Mouse (Mus musculus): Measurements from ENCODE around the gene Clcn6. TPM values are rescaled to one million over a fixed set of nuclear protein-coding genes. Genes with fewer than 3 reads are reported as not detected.
A peak's percentile ranks its signal among the peaks of the same experiment; 100 is the strongest.

Gene Clcn6
- 6.6 and 7.7 TPM in 2 replicates for polyA plus RNA-seq (2015; fragmentation: Nextera tagmentation; extraction: Ambion mirVana)

DNA sequence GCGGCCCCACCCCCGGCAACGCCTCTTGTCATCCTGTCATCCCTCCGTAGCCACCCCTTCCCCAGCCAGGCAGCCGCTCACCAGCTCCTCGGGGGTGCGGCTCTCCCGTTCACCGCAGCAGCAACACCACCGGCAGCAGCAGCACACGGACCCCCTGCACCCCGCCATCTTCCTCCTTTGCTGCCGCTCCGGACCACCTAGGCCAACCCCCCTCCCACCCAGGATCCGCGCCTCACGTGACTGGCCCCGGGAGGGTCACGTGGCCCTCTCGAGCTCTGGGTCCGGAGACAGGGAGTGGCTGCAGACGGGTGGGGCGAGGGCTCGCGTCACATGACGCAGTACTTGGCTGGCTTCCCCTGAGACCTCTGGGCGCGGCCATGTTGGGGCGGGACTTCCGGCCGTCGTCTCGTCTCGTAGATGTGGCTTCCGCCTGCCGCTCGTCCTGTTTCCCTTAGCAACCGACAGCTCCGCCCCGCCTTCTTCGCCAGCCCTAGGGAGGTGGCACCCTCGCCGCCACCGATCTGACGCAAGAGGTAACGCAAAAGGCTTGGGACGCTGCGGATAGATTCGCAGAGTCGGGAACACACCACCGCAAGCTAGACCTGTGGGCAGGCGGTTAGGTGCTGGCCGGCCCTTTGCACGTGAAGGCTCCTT lies at the start of gene Clcn6, which contains the start of gene Mthfr:
Clcn6 (minus strand) TSS at position 222 of the 654 bp plus-strand sequence.
Mthfr (plus strand) TSS at position 478 of the 654 bp plus-strand sequence.
- peak within 1 kb of the TSS; percentile 69 for H3K9ac ChIP-seq
- peak; percentile 92 for ATAC-seq (replicated peaks; ENCODE audit: insufficient number of reproducible peaks, insufficient read depth, low FRiP score, low read depth)
- no peaks in the 10 kb centered on the region for H3K9me3 ChIP-seq (replicated peaks)
- H3K27ac ChIP-seq: peak within 1 kb of the TSS; percentile 87
- H3K4me3 ChIP-seq: peak within 1 kb of the TSS; percentile 81
- peaks cover 6% of the 10 kb centered on the region; the same call in 1 of the 2 replicates for H3K36me3 ChIP-seq
- H3K4me1 ChIP-seq (replicated peaks): peaks cover 49% of the 10 kb centered on the region
- WGBS: under 1% methylated on average over 54 of the region's 54 CpGs
- H3K4me2 ChIP-seq: peak within 1 kb of the TSS; percentile 85
- H3K27me3 ChIP-seq: no peaks in the 10 kb centered on the region

DNA sequence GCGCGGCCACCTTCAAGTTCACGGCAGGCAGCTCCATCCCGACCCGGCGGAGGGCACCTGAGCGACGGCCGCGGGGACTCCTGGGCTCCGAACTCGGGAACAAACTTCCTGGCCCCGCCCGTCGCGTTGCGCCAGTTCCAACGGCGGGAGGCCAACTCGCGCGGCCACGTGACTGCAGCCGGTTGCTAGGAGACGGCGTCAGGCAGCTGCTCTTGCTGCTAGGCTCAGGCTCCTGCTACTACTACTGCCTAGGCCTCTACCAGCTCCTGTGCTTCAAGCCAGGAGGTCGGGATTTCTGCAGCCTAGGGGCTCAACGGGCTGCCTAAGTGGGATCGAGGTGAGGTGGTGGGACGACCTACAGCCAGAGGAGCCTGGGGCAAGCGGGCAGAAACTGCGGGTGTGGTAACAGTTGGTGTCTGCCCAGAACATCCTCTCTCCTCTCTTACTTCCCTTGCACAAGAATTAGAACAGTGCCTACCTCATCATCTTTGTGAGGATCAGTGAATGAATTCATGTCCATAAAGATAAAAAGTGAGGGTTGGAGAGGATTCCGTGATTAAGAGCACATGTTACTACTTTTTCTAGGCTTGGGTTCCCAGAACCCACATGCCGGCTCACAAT lies 49.4 kb upstream of the Clcn6 start, which contains the start of gene Agtrap:
Agtrap (minus strand) TSS at position 125 of the 621 bp plus-strand sequence.
- peak within 1 kb of the TSS; percentile 89 for H3K9ac ChIP-seq
- peak within 1 kb of the TSS; percentile 83 for H3K4me2 ChIP-seq
- H3K27me3 ChIP-seq: no peaks in the 10 kb centered on the region
- 7% methylated on average over 34 of the region's 34 CpGs for WGBS
- peak within 1 kb of the TSS; percentile 86 for H3K27ac ChIP-seq
- no peaks in the 10 kb centered on the region for H3K36me3 ChIP-seq
- ATAC-seq (replicated peaks; ENCODE audit: insufficient number of reproducible peaks, insufficient read depth, low FRiP score, low read depth): peak; percentile 82
- no peaks in the 10 kb centered on the region for H3K9me3 ChIP-seq (replicated peaks)
- H3K4me3 ChIP-seq: peak within 1 kb of the TSS; percentile 91
- peaks cover 41% of the 10 kb centered on the region for H3K4me1 ChIP-seq (replicated peaks)

- no peaks in the 10 kb centered on the region for H3K36me3 ChIP-seq
- peak overlapping the region; percentile 86 for H3K27ac ChIP-seq
- peak; percentile 51 for ATAC-seq (replicated peaks; ENCODE audit: insufficient number of reproducible peaks, insufficient read depth, low FRiP score, low read depth)
- 2% methylated on average over 30 of the region's 30 CpGs for WGBS
- no peaks in the 10 kb centered on the region for H3K9me3 ChIP-seq (replicated peaks)
- H3K4me3 ChIP-seq: peak overlapping the region; percentile 91
- peak overlapping the region; percentile 83 for H3K4me2 ChIP-seq
- no peaks in the 10 kb centered on the region for H3K27me3 ChIP-seq
- H3K4me1 ChIP-seq (replicated peaks): peaks cover 47% of the 10 kb centered on the region
- H3K9ac ChIP-seq: peak overlapping the region; percentile 89
Observed at GRCm38 (mm10) chr4:148087091-148087906, 48.7 kb upstream of the Clcn6 start.

DNA sequence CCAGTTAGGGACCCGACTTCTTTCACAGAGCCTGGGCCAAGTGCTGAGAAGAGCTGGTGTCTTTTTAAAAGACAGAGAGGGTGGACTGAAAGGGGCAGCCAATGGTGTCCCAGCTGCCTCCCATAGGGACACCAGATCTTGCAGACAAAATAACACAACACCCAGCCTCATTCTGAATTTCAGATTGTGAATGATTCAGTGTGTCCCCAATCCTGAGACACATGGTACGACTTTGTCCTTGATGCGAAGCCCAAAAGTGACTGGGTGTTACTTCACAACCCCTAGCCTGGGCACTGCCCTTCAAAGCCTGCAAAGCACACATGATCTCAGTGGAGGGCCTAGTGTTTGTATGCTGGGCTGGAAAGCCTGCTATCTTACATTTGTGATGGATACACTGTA lies 47.3 kb upstream of the Clcn6 start:
- H3K27ac ChIP-seq: no peak overlapping the region
- no peaks in the 10 kb centered on the region for H3K9me3 ChIP-seq (replicated peaks)
- 72% methylated on average over 3 of the region's 3 CpGs for WGBS

GRCm38 (mm10) chr4:148085131-148085906 lies 46.7 kb upstream of the Clcn6 start:
- H3K27me3 ChIP-seq: no peaks in the 10 kb centered on the region
- H3K4me2 ChIP-seq: no peak overlapping the region
- no peak overlapping the region for H3K9ac ChIP-seq
- 48% methylated on average over 10 of the region's 10 CpGs for WGBS
- H3K36me3 ChIP-seq: peaks cover 6% of the 10 kb centered on the region; the same call in 1 of the 2 replicates
- H3K4me1 ChIP-seq (replicated peaks): peaks cover 47% of the 10 kb centered on the region
- no peak overlapping the region for H3K27ac ChIP-seq
- H3K9me3 ChIP-seq (replicated peaks): no peaks in the 10 kb centered on the region
- no peak for ATAC-seq (replicated peaks; ENCODE audit: insufficient number of reproducible peaks, insufficient read depth, low FRiP score, low read depth)
- H3K4me3 ChIP-seq: no peak overlapping the region

More for the DNA sequence above, 47.3 kb upstream of the Clcn6 start:
- no peak for ATAC-seq (replicated peaks; ENCODE audit: insufficient number of reproducible peaks, insufficient read depth, low FRiP score, low read depth)
- Histone ChIP-seq H3K9ac (no peak overlapping the region), H3K4me2 (no peak overlapping the region), H3K27me3 (no peaks in the 10 kb centered on the region), H3K36me3 (peaks cover 5% of the 10 kb centered on the region; the same call in 1 of the 2 replicates), H3K4me1 (replicated peaks) (peaks cover 47% of the 10 kb centered on the region), H3K4me3 (no peak overlapping the region)

DNA sequence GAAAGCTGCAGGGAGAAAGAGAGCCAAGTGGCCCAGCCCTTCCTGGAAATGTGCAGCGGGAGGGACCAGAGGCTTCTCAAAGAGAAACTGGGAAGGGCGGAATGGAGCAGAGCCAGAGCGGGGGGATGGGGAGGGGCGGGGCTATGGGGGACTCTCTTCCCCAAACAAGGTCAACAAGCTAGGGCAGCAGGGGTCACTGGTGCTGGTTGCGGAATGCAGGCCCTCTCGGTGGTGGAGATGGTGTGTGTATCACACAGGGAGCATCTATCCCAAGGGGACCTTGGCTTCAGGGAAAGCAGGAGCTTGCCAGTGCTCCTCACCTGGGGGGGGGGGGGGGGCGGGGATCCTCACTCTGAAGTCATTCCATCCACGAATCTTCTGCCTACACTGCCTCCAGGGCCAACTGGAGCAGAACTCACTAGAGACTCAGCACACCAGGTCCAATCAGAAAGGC lies 45.7 kb upstream of the Clcn6 start:
- H3K36me3 ChIP-seq: peaks cover 11% of the 10 kb centered on the region; the same call in 1 of the 2 replicates
- no peaks in the 10 kb centered on the region for H3K9me3 ChIP-seq (replicated peaks)
- WGBS: 28% methylated on average over 7 of the region's 8 CpGs
- H3K4me3 ChIP-seq: no peak overlapping the region
- ATAC-seq (replicated peaks; ENCODE audit: insufficient number of reproducible peaks, insufficient read depth, low FRiP score, low read depth): no peak
- H3K27me3 ChIP-seq: no peaks in the 10 kb centered on the region
- no peak overlapping the region for H3K4me2 ChIP-seq
- H3K9ac ChIP-seq: no peak overlapping the region
- H3K4me1 ChIP-seq (replicated peaks): peaks cover 47% of the 10 kb centered on the region
- no peak overlapping the region for H3K27ac ChIP-seq

- ATAC-seq (replicated peaks; ENCODE audit: insufficient number of reproducible peaks, insufficient read depth, low FRiP score, low read depth): no peak
- Histone ChIP-seq H3K4me2 (no peak overlapping the region), H3K4me1 (replicated peaks) (peaks cover 47% of the 10 kb centered on the region), H3K27me3 (no peaks in the 10 kb centered on the region), H3K9me3 (replicated peaks) (no peaks in the 10 kb centered on the region), H3K27ac (0 out of 2 replicates have a peak overlapping the region, but pooled peaks have one; percentile 4), H3K4me3 (no peak overlapping the region), H3K9ac (no peak overlapping the region), H3K36me3 (peaks cover 11% of the 10 kb centered on the region; the same call in 1 of the 2 replicates)
- 46% methylated on average over 21 of the region's 21 CpGs for WGBS
Observed at GRCm38 (mm10) chr4:148083176-148083899, 44.7 kb upstream of the Clcn6 start.

GRCm38 (mm10) chr4:148082257-148083044 lies 43.8 kb upstream of the Clcn6 start:
- H3K27me3 ChIP-seq: no peaks in the 10 kb centered on the region
- H3K27ac ChIP-seq: no peak overlapping the region
- no peak for ATAC-seq (replicated peaks; ENCODE audit: insufficient number of reproducible peaks, insufficient read depth, low FRiP score, low read depth)
- H3K36me3 ChIP-seq: peaks cover 11% of the 10 kb centered on the region; the same call in 1 of the 2 replicates
- 45% methylated on average over 12 of the region's 12 CpGs for WGBS
- peaks cover 43% of the 10 kb centered on the region for H3K4me1 ChIP-seq (replicated peaks)
- no peak overlapping the region for H3K4me2 ChIP-seq
- no peaks in the 10 kb centered on the region for H3K9me3 ChIP-seq (replicated peaks)
- H3K9ac ChIP-seq: no peak overlapping the region
- H3K4me3 ChIP-seq: no peak overlapping the region

GRCm38 (mm10) chr4:148081201-148081600 lies 42.6 kb upstream of the Clcn6 start:
- no peaks in the 10 kb centered on the region for H3K27me3 ChIP-seq
- ATAC-seq (replicated peaks; ENCODE audit: insufficient number of reproducible peaks, insufficient read depth, low FRiP score, low read depth): no peak
- no peak overlapping the region for H3K4me3 ChIP-seq
- H3K36me3 ChIP-seq: peaks cover 11% of the 10 kb centered on the region; the same call in 1 of the 2 replicates
- no peak overlapping the region for H3K27ac ChIP-seq
- 89% methylated on average over 10 of the region's 10 CpGs for WGBS
- no peaks in the 10 kb centered on the region for H3K9me3 ChIP-seq (replicated peaks)
- no peak overlapping the region for H3K9ac ChIP-seq
- H3K4me2 ChIP-seq: no peak overlapping the region
- peaks cover 33% of the 10 kb centered on the region for H3K4me1 ChIP-seq (replicated peaks)
